Mouse (Mus musculus) neural tube, embryonic 14.5 days (tissue): ENCODE measurements around the gene Tcf7l2. TPM values are rescaled to one million over a fixed set of nuclear protein-coding genes. Genes with fewer than 3 reads are reported as not detected.
A peak's percentile ranks its signal among the peaks of the same experiment; 100 is the strongest.

Source experiments
- ATAC-seq: fragments of 200-750 bp; cut with Nextera tagmentation; 2 replicates; pipeline ENCODE4 v1.8.0; 2017; ENCODE audit warnings: low read depth, mild to moderate bottlenecking, moderate TSS enrichment, moderate library complexity
- H3K27ac ChIP-seq: fragments of 300-500 bp; sonication (generic); 2 replicates; pipeline ENCODE4 v1.5.1; 2014; ENCODE audit warnings: low read depth, mild to moderate bottlenecking, control low read depth, low read length, moderate library complexity, mixed read lengths
- H3K27me3 ChIP-seq: fragments of 300-500 bp; sonication (generic); 2 replicates; pipeline ENCODE4 v1.6.1; 2014; ENCODE audit warnings: low read length; ENCODE audit not compliant: control insufficient read depth, insufficient read depth
- H3K36me3 ChIP-seq: fragments of 300-500 bp; sonication (generic); 2 replicates; pipeline ENCODE4 v1.6.1; 2014; ENCODE audit warnings: low read length, mixed read lengths; ENCODE audit not compliant: control insufficient read depth, insufficient read depth
- H3K4me1 ChIP-seq: fragments of 300-500 bp; sonication (generic); 2 replicates; pipeline ENCODE4 v1.6.1; 2014; ENCODE audit warnings: low read length; ENCODE audit not compliant: control insufficient read depth, insufficient read depth
- H3K4me2 ChIP-seq: fragments of 300-500 bp; sonication (generic); 2 replicates; pipeline ENCODE4 v1.6.1; 2014; ENCODE audit warnings: mild to moderate bottlenecking, low read depth, low read length, control low read depth
- H3K4me3 ChIP-seq: fragments of 300-500 bp; sonication (generic); 2 replicates; pipeline ENCODE4 v1.5.1; 2014; ENCODE audit warnings: low read depth, low read length, control low read depth, mixed read lengths
- H3K9ac ChIP-seq: fragments of 300-500 bp; sonication (generic); replicated peaks from 2 replicates; pipeline ENCODE4 v1.6.1; 2014; ENCODE audit warnings: low read depth, mild to moderate bottlenecking, control low read depth, low read length, mixed read lengths
- H3K9me3 ChIP-seq: fragments of 300-500 bp; sonication (generic); 2 replicates; pipeline ENCODE4 v1.6.1; 2016; ENCODE audit warnings: low read length; ENCODE audit not compliant: control insufficient read depth
- WGBS: fragments of 180-500 bp; shearing (Covaris S2); extraction: QIAGEN DNeasy Blood & Tissue Kit; methylation state at CpG from one replicate; pipeline ENCODE4 v1.1.7; 2014; 5-methylcytosine and 5-hydroxymethylcytosine counted together
- polyA plus RNA-seq: library from polyadenylated mRNA; unstranded; fragments of >200 nt; fragmentation: Nextera tagmentation; extraction: Ambion mirVana; gene quantifications from 2 replicates; pipeline ENCODE4 v1.2.1, GENCODE M21; 2014

Tcf7l2 gene
- polyA plus RNA-seq, 1 experiment from 2014 or later, result 15.5 TPM

- Histone ChIP-seq H3K27me3 (no peaks in the 10 kb centered on the region), H3K4me2 (peak overlapping the region; percentile 54), H3K36me3 (no peaks in the 10 kb centered on the region), H3K9ac (no peak overlapping the region; the same call in 1 of the 2 replicates), H3K27ac (no peak overlapping the region), H3K4me1 (0 out of 2 replicates have a peak, but pooled peaks cover 6% of the 10 kb centered on the region), H3K4me3 (peak overlapping the region; percentile 41), H3K9me3 (no peaks in the 10 kb centered on the region)
- ATAC-seq, result peak; percentile 59; the same call in 1 of the 2 replicates
- WGBS, result 13% methylated on average over 10 of the region's 10 CpGs
Measured at GRCm38 (mm10) chr19:55740753-55741438, 724 bp upstream of the Tcf7l2 start.

- H3K4me1 ChIP-seq, result peaks cover 7% of the 10 kb centered on the region; the same call in 1 of the 2 replicates
- H3K36me3 ChIP-seq, result no peaks in the 10 kb centered on the region
- under 1% methylated on average over 62 of the region's 70 CpGs for WGBS
- H3K27ac ChIP-seq, result peak overlapping the region; percentile 55
- no peaks in the 10 kb centered on the region for H3K27me3 ChIP-seq
- peak overlapping the region; percentile 41 for H3K4me3 ChIP-seq
- no peak for ATAC-seq
- H3K4me2 ChIP-seq, result peak overlapping the region; percentile 54
- H3K9ac ChIP-seq, result peak overlapping the region; percentile 57
- H3K9me3 ChIP-seq, result no peaks in the 10 kb centered on the region
Measured at GRCm38 (mm10) chr19:55742386-55743000, 873 bp downstream of the Tcf7l2 start.

- H3K27ac ChIP-seq, result peak overlapping the region; percentile 81
- H3K4me3 ChIP-seq, result peak overlapping the region; percentile 41
- WGBS, result 1% methylated on average over 23 of the region's 38 CpGs
- H3K4me1 ChIP-seq, result peaks cover 12% of the 10 kb centered on the region; the same call in 1 of the 2 replicates
- H3K9ac ChIP-seq, result peak overlapping the region; percentile 57
- peak overlapping the region; percentile 54 for H3K4me2 ChIP-seq
- H3K9me3 ChIP-seq, result no peaks in the 10 kb centered on the region
- no peaks in the 10 kb centered on the region for H3K27me3 ChIP-seq
- H3K36me3 ChIP-seq, result no peaks in the 10 kb centered on the region
- no peak for ATAC-seq
Measured at GRCm38 (mm10) chr19:55743001-55743556, 1.5 kb downstream of the Tcf7l2 start.

- H3K27me3 ChIP-seq, result no peaks in the 10 kb centered on the region
- peak overlapping the region; percentile 57 for H3K9ac ChIP-seq
- no peaks in the 10 kb centered on the region for H3K36me3 ChIP-seq
- peak overlapping the region; percentile 54 for H3K4me2 ChIP-seq
- WGBS, result under 1% methylated on average over 47 of the region's 47 CpGs
- H3K4me1 ChIP-seq, result peaks cover 18% of the 10 kb centered on the region; the same call in 1 of the 2 replicates
- peak overlapping the region; percentile 41 for H3K4me3 ChIP-seq
- ATAC-seq, result peak; percentile 62
- H3K9me3 ChIP-seq, result no peaks in the 10 kb centered on the region
- H3K27ac ChIP-seq, result peak overlapping the region; percentile 81
Measured at GRCm38 (mm10) chr19:55743557-55744441, 2.2 kb downstream of the Tcf7l2 start.

GRCm38 (mm10) chr19:55744576-55745191 lies 3.1 kb downstream of the Tcf7l2 start:
- Histone ChIP-seq H3K9me3 (no peaks in the 10 kb centered on the region), H3K27ac (no peak overlapping the region; the same call in 1 of the 2 replicates), H3K9ac (peak overlapping the region; percentile 57; the same call in 1 of the 2 replicates), H3K36me3 (no peaks in the 10 kb centered on the region), H3K4me3 (peak overlapping the region; percentile 41), H3K4me2 (peak overlapping the region; percentile 54), H3K4me1 (peaks cover 21% of the 10 kb centered on the region), H3K27me3 (no peaks in the 10 kb centered on the region)
- under 1% methylated on average over 21 of the region's 21 CpGs for WGBS
- no peak for ATAC-seq

- no peak for ATAC-seq
- Histone ChIP-seq H3K27ac (no peak overlapping the region), H3K4me2 (peak overlapping the region; percentile 54), H3K4me1 (peaks cover 26% of the 10 kb centered on the region), H3K27me3 (no peaks in the 10 kb centered on the region), H3K9ac (no peak overlapping the region), H3K4me3 (peak overlapping the region; percentile 41), H3K9me3 (no peaks in the 10 kb centered on the region), H3K36me3 (no peaks in the 10 kb centered on the region)
- 10% methylated on average over 9 of the region's 9 CpGs for WGBS
Measured at GRCm38 (mm10) chr19:55745192-55745578, 3.6 kb downstream of the Tcf7l2 start.

GRCm38 (mm10) chr19:55746241-55746640 lies 4.6 kb downstream of the Tcf7l2 start:
- no peaks in the 10 kb centered on the region for H3K27me3 ChIP-seq
- ATAC-seq, result no peak
- H3K4me1 ChIP-seq, result peaks cover 29% of the 10 kb centered on the region
- no peaks in the 10 kb centered on the region for H3K36me3 ChIP-seq
- no peak overlapping the region for H3K4me3 ChIP-seq
- no peak overlapping the region for H3K9ac ChIP-seq
- H3K4me2 ChIP-seq, result no peak overlapping the region
- no peaks in the 10 kb centered on the region for H3K9me3 ChIP-seq
- H3K27ac ChIP-seq, result no peak overlapping the region
- 7% methylated on average over 5 of the region's 5 CpGs for WGBS

- Histone ChIP-seq H3K27me3 (no peaks in the 10 kb centered on the region), H3K9me3 (no peaks in the 10 kb centered on the region), H3K4me2 (no peak overlapping the region; the same call in 1 of the 2 replicates), H3K9ac (no peak overlapping the region), H3K4me1 (peaks cover 29% of the 10 kb centered on the region), H3K4me3 (no peak overlapping the region), H3K27ac (no peak overlapping the region), H3K36me3 (no peaks in the 10 kb centered on the region)
- ATAC-seq, result no peak
- 12% methylated on average over 13 of the region's 13 CpGs for WGBS
Measured at GRCm38 (mm10) chr19:55747237-55747925, 5.8 kb downstream of the Tcf7l2 start.
